Mouse (Mus musculus) urinary bladder, postnatal 25 days (tissue): ENCODE measurements around the gene Igf2bp2.

Source experiments
- DNase-seq: peaks from one replicate; pipeline ENCODE4 v3.0.0; 2022; ENCODE audit warnings: low spot score

The Igf2bp2 gene

DNA sequence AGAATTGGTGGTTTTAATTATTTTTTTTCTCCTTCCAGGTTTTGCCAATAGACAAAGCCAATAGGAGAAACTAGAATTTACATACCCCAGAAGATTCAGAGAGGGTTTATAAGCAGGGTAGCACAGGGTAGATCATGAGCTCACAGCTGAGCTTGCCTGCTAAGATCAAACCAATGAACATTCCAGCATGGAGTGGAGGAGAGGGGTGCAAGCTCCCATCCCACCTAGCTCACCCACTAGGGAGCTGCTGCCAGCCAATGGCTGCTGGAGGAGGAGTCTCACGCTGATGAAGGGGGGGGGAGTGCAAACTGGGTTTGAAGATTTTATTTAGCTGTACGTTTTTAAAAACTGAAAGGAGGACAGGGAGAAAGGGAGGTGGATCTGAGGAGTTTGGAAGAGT is 14.0 kb downstream of the Igf2bp2 start:
- no peak for DNase-seq

DNA sequence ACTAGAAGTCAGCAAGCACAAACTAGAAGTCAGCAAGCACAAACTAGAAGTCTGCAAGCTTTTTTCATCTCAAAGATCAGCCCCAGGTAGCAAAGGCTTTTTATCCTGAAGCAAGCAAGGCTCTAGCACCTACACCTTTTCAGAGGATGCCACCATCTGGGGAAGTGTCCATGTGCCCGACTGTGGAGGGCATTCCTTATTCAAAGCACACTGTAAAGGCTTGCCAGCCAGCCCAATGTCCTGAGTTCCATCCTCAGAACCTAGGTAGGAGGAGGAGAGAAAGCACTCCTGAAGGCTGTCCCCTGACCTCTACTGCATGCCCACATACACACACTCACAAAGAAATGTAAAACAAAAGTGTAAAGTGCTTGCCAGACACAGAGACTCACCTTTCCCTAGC is 16.0 kb downstream of the Igf2bp2 start:
- DNase-seq, result no peak

DNA sequence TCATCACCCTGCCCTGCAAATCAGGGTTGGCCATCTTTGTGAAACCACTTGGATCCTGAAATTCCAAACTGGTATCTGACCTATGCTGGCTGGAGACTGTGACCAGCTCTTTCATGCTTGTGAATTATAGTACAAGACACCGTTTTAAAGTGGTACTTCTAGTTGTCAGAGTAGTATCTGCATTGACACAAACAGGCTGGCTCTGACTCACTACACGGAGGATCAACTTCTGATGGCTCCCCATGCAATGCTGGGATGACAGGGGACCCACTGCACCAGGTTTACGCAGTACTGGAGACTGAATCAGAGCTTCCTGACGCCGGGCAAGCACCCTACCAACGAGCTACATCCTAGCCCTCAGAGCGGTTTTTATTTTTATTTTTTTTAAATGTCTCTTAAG is 17.0 kb downstream of the Igf2bp2 start:
- DNase-seq, result no peak

DNA sequence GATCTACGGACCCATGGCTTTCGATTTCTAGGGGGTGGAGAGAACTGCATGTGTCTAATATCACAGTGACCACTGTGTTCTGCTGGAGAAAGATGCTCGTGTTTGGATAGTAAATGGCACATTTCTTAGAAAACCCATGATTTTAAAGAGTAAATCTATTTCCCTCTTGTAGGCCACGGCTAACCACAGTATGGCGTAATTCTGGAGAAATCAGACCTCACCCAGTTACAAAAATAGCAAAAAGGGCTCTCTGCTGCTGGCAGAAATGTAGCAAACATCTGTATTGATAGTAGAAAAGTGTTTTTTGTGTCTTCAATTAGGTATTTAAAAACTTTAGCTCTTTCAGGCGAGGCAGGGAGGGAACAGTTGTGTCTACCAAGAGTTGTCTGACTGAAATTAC is 18.6 kb downstream of the Igf2bp2 start:
- DNase-seq, result no peak

DNA sequence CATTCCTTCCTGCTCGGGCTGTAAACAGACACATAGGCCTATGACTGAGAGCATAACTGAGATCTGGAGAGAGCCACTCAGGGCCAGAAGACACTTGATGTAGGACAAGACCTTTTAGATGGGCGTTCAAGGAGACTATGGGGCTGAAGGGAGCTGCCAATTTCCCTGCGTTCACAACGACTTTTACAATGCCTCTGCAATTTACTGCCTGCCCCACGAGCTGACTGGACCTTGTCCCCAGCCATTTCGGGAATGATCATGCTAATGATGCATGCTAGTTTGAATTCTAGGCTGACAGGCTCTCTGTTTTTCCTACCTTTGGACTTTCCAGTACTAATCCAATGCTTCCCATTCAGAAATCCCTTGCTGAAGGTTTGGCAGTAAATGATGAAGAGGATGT is 22.2 kb downstream of the Igf2bp2 start:
- no peak for DNase-seq

DNA sequence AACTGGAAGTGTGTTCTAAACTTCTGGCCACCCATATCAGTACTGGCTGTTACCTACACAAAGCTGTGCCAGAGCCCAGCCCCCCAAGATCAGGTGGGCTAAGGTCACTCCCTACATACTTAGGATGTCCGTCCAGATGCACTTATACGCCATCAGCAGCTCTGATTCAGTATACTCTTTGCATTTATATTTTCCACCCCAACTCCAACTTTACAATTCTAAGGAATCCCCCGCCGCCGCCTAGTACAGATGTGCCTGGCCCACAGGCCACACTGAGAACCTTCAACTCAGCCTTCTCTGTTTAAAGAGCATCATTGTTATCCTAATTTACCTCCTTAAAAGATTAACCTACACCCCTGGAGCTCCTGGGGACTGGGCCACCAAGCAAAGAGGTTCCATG is 23.3 kb downstream of the Igf2bp2 start:
- DNase-seq, result no peak

DNA sequence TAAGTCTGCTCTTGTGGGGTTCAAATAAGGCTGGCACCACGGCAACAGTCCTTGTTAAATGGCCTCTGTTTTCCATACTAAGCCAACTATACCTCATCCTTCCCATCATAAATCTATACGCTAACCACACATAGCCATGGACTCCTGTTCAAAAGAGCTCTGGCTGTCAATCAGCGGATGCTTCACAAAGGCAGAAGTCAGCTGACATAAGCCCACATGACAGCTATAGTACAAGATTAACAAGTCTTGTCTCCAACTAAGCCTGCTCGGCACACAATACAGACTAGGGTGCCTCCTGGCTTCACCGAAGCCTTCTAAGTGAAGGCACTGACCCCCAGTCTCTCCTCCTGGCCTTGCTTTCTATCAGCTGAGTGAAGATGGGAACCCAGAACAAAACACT is 26.9 kb downstream of the Igf2bp2 start:
- no peak for DNase-seq

DNA sequence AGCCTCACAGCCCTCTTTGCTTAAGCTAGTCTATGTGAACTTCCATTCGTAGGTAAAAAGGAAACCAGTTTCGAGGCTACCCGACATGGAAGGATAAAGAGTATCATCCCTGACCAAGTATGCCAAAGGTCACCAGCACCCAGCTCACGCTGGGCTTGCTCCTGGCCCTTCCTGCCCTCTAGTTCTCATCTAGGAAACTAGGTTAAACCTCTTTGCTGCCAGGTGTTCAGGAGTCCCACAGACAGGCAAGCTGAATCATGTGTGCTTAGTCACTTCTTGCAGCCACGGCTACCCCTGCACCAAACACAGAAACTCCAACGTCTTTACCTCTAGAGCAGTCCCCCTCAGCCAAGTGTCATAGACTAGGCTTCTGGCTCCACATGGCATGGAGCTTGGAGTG is 31.8 kb downstream of the Igf2bp2 start:
- no peak for DNase-seq

DNA sequence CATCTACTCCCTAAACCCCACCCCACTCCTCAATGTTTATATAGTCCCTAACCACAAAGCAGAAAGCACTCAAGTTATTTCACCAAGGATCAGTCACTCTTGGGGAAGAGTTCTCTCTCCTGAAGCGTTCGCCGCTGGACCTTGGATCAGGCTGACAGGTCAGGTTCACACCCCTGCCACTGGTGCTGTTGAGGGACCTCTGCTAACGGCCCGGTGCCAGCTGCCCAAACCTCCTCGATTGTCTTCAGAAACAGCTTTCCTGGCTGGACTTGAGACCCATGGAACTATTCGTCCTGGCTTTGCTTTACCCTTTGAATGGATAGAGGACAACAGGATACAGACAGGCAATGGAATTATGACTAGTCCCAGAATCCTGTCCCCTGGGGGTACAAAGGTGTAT is 33.6 kb downstream of the Igf2bp2 start:
- DNase-seq, result no peak

DNA sequence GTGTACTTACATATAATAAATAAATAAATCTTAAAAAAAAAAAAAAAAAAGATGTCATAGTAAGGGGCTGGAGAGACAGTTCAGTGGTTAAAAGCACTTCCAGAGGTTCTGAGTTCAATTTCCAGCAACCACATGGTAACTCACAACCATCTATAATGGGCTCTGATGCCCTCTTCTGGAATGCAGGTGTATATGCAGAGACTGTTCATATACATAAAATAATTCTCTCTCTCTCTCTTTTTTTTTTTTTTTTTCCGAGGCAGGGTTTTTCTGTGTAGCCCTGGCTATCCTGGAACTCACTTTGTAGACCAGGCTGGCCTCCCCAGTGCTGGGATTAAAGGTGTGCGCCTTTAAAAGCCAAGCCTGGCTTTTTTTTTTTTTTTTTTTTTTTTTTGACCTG is 34.5 kb downstream of the Igf2bp2 start:
- DNase-seq, result no peak

DNA sequence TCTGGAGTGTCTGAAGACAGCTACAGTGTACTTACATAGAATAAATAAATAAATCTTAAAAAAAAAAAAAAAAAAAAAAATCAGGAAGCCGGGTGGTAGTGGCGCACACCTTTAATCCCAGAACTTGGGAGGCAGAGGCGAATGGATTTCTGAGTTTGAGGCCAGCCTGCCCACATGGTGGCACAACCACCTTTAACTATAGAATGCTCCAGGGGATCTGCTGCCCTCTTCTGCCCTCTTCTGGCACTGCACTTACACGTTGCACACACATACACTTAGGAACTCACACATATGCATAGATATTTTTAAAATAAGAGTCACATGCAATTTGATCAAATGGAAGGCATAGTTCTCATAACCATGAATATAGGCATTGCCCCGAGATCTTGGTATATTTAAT is 35.3 kb downstream of the Igf2bp2 start:
- no peak for DNase-seq

DNA sequence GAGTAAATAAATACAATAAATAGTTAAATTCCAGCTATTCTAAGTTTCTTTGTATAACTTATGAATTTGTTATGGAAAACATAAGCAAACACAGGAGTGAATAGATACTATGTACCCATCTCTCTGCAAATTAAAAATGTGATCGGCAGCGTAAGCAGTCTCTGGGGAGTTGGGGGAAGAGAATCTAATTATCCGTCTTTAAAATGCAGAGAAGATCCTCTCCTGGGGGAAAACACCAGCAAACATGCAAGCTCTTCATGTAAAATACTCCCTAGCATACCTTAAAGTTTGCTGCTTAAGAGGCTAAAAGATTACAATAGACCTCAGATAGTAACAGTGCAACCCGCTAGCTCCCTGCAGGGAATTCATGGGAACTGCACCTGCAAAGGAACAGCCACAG is 36.2 kb downstream of the Igf2bp2 start:
- DNase-seq, result no peak

DNA sequence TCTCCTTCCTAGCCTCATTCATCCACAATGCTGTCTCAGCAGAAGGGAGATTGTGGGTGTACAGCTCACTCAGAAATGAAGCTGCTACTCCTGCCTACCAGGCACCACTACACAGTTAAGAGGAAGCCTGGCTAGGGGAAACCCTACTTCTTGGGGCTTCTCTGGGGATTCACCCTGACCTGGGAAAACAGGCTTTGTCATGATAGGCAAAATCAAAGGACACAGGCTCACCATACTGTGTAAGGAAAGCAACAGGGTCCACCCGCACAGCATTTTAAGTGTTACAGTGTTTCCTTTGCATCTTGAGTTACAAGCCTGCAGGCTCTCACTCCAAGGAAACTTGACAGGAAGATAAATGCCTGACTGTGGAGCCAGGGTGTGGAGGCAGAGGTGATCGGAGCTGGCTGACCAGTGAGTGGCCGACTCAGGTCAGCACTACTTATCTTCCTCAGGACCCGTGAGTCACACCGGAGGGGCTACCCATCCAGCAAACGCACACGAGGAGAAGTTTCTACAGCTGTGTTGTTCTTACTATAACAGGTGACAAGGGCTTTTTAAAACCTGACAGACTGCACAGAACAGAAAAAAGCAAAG is 38.7 kb downstream of the Igf2bp2 start:
- no peak for DNase-seq

DNA sequence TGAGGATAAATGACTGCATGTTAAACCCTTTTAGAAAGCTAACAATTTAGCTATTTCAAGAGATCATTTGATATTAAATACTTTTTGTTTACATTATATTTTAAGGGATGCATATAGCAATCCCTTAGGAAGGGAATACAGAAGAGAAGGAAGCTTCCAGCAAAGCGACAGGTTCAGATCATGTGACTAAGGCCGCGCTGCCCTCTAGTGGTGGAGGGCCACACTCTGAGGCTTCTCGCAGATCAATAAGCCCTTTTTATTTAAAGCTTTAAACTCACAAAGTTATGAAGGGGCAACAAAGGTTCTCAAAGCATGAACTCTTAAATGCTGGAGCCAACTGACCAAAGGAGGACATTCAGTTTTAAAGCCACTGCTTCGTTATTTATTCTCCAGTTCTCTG is 39.4 kb downstream of the Igf2bp2 start:
- peak; percentile 71 for DNase-seq

DNA sequence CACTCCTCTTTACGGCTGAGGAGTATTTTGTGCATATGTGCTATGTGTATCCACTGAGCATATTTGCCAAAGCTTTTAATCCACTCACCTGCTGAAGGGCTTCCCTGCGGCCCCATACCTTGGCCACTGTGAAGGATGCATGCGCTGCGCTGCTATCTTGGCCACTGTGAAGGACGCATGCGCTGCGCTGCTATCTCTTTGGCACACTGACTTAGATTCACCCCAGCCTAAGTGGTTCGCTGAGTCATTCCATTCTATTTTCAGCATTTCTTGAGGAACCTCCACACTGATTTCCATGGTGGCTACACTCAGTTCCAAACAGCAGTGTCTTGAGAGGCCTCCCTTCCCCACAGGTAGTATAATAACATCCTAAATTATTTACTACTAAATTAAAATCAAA is 42.0 kb downstream of the Igf2bp2 start:
- DNase-seq, result no peak

DNA sequence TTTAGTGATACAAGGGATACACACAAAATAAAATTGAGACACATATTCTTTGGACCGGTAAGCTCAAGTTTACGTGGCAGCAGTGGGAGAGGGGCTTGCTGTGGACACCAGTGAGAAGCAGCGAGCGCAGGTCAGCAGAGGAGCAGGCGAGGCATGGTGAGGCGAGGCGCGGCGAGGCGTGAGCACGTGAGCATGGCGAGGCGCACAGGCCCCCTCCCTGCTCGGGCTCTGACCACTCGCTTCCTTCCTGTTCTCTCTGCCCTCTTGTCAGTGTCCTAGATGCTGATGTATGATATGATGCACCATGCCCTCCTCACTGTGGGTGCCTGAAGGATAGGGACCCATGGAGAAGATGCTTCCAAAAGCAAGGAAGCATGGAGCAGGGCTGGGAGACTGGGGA is 43.6 kb downstream of the Igf2bp2 start:
- no peak for DNase-seq

DNA sequence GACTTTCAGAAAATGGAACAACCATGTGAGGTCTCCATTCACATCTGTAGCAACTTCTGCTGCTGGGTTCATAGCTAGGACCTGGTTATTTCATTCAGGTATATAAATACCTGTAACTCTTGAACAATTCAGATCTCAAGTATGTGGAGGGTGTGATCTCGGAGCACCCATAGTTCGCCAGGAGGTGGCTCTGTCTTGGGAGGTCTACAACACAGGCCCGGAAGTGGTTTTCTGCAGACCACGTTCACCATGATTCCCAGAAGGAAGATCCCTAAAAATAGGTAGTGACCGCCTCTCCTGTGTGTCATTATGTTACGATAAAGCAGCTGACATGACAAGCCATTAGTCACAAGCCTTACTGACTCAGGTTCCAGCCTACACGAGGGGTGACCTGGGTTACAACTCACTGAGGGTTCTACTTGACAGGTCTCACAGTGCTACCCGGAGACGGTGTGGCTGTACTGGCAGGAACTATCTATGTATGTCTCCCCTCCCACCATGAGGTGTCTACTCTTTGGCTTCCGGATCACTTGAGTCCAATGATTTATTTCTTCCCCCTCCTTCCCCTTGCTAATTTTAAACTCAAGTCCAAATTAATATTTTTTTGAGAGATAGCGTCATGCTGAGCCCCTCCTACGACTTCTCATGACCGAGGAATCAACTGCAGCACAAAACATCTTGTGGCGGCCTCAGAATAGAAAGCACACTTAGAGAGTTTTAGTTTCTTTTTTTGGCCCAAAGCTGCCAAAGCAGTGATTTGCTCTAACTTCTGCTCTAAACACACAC is 44.2 kb downstream of the Igf2bp2 start:
- no peak for DNase-seq

DNA sequence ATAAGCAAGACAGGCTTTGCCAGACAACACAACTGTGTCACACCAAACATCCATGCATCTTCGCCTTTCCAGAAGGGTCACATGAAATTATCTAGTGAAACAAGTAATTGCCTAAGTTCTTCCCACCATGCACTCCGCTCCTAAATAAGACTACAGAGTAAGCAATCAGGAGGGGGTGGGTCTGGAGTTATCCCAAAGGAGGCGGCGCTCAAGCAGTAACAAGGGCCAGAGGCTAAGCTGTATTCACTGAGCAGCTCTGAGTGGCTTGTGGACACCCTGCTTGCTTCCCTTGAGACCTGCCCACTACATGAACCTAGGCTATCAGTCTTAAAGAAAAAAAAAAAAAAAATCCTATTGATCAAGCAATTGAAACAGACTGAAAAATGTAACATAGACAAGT is 44.9 kb downstream of the Igf2bp2 start:
- no peak for DNase-seq

DNA sequence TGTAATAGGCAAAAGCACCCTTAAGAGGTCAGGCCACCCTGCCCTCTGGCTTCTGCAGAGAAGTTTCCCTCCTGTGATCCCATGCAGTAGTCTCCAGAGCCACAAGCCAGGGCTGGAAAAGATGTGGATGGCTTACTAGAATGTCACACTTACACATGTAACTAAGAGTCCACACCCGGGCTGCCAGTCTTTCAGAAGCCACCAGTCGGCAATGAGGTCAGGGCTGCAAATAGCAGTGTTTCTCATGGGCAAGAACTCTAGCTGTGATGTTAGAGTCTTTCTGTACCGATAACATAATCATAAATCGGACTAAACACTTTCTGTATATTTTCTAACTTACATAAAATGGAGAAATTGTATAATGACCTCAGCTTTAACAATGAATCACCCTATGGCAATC is 46.4 kb downstream of the Igf2bp2 start:
- no peak for DNase-seq

DNA sequence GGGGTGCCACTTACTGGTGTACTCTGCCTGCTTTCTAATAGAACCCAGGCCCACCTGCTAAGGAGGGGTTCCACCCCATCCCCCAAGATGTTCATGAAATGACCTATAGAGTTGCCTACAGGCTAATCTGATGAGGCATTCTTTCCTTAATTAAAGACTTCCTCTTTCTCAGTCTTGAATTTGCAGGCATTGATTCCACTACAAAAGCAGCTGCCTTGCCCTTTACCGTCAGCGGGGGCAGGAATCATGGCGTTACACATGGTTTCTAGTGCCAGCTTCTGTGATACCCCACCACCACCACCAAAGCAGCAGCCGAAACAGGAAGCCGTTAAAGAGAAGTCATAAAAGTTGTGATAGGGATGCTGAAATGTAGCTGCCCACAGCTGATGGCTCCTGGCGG is 47.0 kb downstream of the Igf2bp2 start:
- no peak for DNase-seq

DNA sequence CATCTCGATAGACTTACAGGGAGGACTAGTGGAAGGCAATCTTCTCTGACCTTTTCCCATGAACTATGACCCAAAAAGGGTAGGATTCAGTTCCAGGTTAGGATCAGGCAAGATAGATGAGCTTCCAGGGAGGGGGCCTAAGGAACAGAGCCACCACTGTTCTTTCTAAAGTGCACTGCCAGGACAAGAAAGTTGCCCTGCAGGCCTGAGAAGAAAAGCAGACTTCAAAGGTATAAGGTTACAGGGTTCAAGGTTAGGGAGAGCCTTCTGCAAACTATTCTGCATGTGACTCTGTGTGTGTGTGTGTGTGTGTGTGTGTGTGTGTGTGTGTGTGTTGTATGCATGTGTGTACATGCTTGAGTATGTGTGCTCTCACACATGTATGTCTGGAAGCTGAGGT is 53.1 kb downstream of the Igf2bp2 start:
- DNase-seq, result no peak

DNA sequence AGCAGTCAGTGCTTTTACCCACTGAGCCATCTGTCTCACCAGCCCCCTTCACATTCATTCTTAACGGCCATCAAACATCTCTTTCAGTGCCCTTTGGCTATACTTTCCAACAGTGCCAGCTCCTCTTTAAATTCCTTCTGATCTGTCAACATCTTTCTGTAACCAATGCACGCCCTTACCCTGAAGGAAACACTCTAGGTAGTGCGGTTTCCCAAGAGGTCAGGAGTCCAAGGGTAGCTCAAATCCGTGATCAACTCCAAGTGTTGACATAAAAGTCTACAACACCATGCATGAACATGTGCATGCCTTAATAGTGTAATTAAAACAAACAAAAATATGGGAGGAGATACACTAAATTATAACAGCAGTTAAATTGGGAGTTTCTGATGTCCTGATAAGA is 53.9 kb downstream of the Igf2bp2 start:
- DNase-seq, result no peak

DNA sequence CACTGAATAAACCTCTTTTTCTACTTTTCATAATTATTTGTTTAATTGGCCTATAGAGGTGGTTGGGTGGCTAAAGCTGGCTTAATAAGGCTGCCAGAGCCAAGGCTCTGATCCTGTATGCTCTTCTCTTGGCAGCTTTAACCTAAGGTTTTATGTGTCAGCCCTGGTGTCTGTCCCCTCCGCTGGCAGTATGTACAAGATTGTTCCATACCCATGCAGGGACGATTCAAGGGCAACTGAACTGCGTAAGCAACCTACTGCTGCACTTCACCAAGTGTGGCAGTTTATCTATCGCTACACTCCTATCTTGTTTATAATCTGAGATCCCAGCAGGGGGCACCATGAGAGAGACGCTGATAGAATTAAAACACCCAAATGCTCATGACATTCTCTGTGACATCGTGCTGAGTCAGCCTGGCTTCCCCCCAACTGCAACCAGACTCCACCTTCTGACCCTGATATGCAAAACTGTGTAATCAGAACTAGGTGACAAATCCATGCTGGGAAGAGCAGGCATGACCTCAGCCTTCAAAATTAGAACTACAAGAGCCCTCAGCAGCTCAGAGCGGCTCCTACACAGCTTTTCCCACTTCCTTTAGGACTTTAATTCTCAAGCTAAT is 55.1 kb downstream of the Igf2bp2 start:
- peak; percentile 55 for DNase-seq
